Mouse (Mus musculus): ENCODE measurements around the gene Abracl. TPM values are rescaled to one million over a fixed set of nuclear protein-coding genes. Genes with fewer than 3 reads are reported as not detected.

Abracl gene
- total and polyA plus RNA-seq, 2 experiments from 2014 or later = 19.2 to 42.0 TPM

DNA sequence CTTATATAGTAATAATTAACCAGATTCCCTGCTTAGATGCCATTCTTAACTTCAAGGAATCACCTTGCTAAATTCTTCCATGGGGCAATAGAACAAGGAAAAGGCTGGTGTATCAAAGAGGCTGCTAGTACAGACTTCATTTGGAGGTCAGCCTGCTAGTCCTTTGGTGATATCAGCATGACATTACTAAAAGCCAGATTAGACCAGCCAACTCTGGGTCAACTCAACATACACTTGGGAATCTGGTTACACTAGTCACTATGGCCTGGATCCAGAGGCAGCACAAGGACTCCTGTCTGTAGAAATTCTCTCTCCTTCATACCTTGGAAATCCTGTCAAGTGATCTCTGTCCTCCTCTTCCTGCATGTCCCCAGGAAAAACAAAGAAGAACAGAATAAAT, 23.3 kb upstream of the Abracl start:
- ATAC-seq (ENCODE audit: low FRiP score) (no peak), DNase-seq (ENCODE audit: low spot score) (no peak)
- Histone ChIP-seq H3K36me3 (ENCODE audit: insufficient read depth, low read length) (no peaks in the 10 kb centered on the region), H3K9me3 (ENCODE audit: low read length) (no peaks in the 10 kb centered on the region), H3K27me3 (ENCODE audit: insufficient read depth, low read length) (no peaks in the 10 kb centered on the region), H3K4me1 (ENCODE audit: insufficient read depth, low read length) (no peaks in the 10 kb centered on the region), H3K4me2 (ENCODE audit: low read depth, low read length, poor library complexity, severe bottlenecking) (no peak overlapping the region), H3K9ac (replicated peaks; ENCODE audit: low read length, poor library complexity, severe bottlenecking) (no peak overlapping the region), H3K4me3 (ENCODE audit: low read depth, low read length) (no peak overlapping the region), H3K27ac (ENCODE audit: low read depth, low read length) (no peak overlapping the region)
- TF ChIP-seq CTCF (IDR thresholded peaks at IDR 0.05) = no peak

DNA sequence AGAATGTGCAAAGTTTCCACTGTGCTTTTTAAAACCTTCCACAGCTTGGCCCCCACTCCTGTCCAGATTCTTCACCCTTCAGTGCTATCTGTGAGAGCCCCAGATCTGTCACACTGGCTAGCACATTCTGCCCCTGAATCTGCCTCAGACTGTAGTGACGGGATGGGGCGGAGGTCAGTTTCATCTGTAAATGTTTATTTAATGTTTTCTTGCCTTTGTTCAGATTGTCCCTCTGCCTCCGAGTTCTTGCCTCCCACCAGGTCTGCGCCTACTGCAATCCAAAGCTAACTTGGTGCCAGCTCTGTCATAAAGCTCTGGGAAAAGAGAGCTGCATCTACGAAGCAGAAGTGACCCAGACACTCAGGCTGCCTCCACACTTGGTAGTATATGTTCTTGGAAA, 13.8 kb upstream of the Abracl start:
- Histone ChIP-seq H3K9ac (replicated peaks; ENCODE audit: low read length, poor library complexity, severe bottlenecking) (no peak overlapping the region), H3K4me2 (ENCODE audit: low read depth, low read length, poor library complexity, severe bottlenecking) (no peak overlapping the region), H3K27me3 (ENCODE audit: insufficient read depth, low read length) (no peaks in the 10 kb centered on the region), H3K27ac (ENCODE audit: low read depth, low read length) (no peak overlapping the region), H3K9me3 (ENCODE audit: low read length) (no peaks in the 10 kb centered on the region), H3K4me3 (ENCODE audit: low read depth, low read length) (no peak overlapping the region), H3K4me1 (ENCODE audit: insufficient read depth, low read length) (no peaks in the 10 kb centered on the region), H3K36me3 (ENCODE audit: insufficient read depth, low read length) (no peaks in the 10 kb centered on the region)
- 76% methylated on average over 5 of the region's 5 CpGs for WGBS
- no peak for TF ChIP-seq CTCF (IDR thresholded peaks at IDR 0.05)
- ATAC-seq (ENCODE audit: low FRiP score) (no peak), DNase-seq (ENCODE audit: low spot score) (no peak)

- no peaks in the 10 kb centered on the region for H3K9me3 ChIP-seq (ENCODE audit: low read length)
- no peak for TF ChIP-seq CTCF (IDR thresholded peaks at IDR 0.05)
- no peaks in the 10 kb centered on the region for H3K27me3 ChIP-seq (ENCODE audit: insufficient read depth, low read length)
- H3K4me1 ChIP-seq (ENCODE audit: insufficient read depth, low read length) = no peaks in the 10 kb centered on the region
- no peak overlapping the region for H3K27ac ChIP-seq (ENCODE audit: low read depth, low read length)
- whole genome bisulfite sequencing = 92% methylated on average over 4 of the region's 4 CpGs
- no peak overlapping the region for H3K4me2 ChIP-seq (ENCODE audit: low read depth, low read length, poor library complexity, severe bottlenecking)
- H3K4me3 ChIP-seq (ENCODE audit: low read depth, low read length) = no peak overlapping the region
- H3K36me3 ChIP-seq (ENCODE audit: insufficient read depth, low read length) = no peaks in the 10 kb centered on the region
- ATAC-seq (ENCODE audit: low FRiP score) (no peak), DNase-seq (ENCODE audit: low spot score) (no peak)
- H3K9ac ChIP-seq (replicated peaks; ENCODE audit: low read length, poor library complexity, severe bottlenecking) = no peak overlapping the region
Observed at GRCm38 (mm10) chr10:18034408-18034807, 11.3 kb upstream of the Abracl start.

DNA sequence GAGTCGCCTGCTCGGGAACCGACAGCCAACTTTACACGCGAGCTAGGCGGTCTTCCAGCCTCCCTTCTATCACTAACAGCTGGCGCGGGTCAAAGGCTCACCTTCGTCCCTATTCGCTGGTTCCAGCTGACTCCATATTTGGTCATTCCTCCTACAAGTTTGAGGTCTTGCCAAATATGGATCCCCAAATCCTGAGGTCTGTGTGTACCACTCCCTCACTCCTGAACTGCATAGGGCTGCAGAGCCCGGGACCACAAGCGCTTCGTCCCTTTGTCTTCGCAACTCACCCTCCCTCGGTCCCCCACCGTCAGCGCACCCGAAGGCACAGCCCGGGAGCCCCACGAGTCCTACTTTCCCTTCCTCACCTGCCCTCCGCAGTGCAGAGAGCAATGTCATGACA, 776 bp downstream of the Abracl start:
- H3K9ac ChIP-seq (replicated peaks; ENCODE audit: low read length, poor library complexity, severe bottlenecking) = peak overlapping the region; percentile 83
- no peaks in the 10 kb centered on the region for H3K27me3 ChIP-seq (ENCODE audit: insufficient read depth, low read length)
- peak overlapping the region; percentile 80 for H3K4me2 ChIP-seq (ENCODE audit: low read depth, low read length, poor library complexity, severe bottlenecking)
- no peak for TF ChIP-seq CTCF (IDR thresholded peaks at IDR 0.05)
- H3K4me3 ChIP-seq (ENCODE audit: low read depth, low read length) = peak overlapping the region; percentile 72
- H3K9me3 ChIP-seq (ENCODE audit: low read length) = no peaks in the 10 kb centered on the region
- DNase-seq (ENCODE audit: low spot score) = peak; percentile 83
- WGBS = under 1% methylated on average over 21 of the region's 21 CpGs
- H3K27ac ChIP-seq (ENCODE audit: low read depth, low read length) = peak overlapping the region; percentile 94
- ATAC-seq (ENCODE audit: low FRiP score) = peak; percentile 85
- H3K36me3 ChIP-seq (ENCODE audit: insufficient read depth, low read length) = no peaks in the 10 kb centered on the region
- no peaks in the 10 kb centered on the region for H3K4me1 ChIP-seq (ENCODE audit: insufficient read depth, low read length)

- Histone ChIP-seq H3K4me2 (ENCODE audit: low read depth, low read length, poor library complexity, severe bottlenecking) (peak overlapping the region; percentile 80), H3K36me3 (ENCODE audit: insufficient read depth, low read length) (0 out of 2 replicates have a peak, but pooled peaks cover 3% of the 10 kb centered on the region), H3K27ac (ENCODE audit: low read depth, low read length) (peak overlapping the region; percentile 94), H3K27me3 (ENCODE audit: insufficient read depth, low read length) (no peaks in the 10 kb centered on the region), H3K4me3 (ENCODE audit: low read depth, low read length) (peak overlapping the region; percentile 72), H3K9ac (replicated peaks; ENCODE audit: low read length, poor library complexity, severe bottlenecking) (peak overlapping the region; percentile 83), H3K9me3 (ENCODE audit: low read length) (no peaks in the 10 kb centered on the region), H3K4me1 (ENCODE audit: insufficient read depth, low read length) (no peaks in the 10 kb centered on the region)
- 29% methylated on average over 14 of the region's 14 CpGs for WGBS
- TF ChIP-seq CTCF (IDR thresholded peaks at IDR 0.05) = no peak
- DNase-seq (ENCODE audit: low spot score) (no peak), ATAC-seq (ENCODE audit: low FRiP score) (peak; percentile 14; the same call in 1 of the 2 replicates)
Observed at GRCm38 (mm10) chr10:18021576-18022311, 1.3 kb downstream of the Abracl start.

DNA sequence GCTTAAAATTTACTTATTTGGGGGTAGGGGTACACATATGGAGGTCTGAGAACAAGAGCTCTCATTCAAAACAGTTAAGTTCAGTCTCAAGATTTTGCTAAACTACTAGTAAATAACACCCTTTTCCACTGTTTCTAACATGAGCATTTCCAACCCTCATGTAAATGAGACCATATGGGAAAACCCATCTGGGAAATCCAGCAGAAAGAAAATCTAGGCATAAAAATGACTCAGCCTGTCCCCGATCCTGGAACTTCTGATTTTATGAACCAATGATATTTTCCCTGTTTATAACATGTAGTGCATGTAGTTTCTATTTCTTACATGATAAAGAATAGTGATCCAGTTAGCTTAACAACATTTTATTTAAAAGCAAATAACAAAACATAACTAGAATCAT, 2.2 kb downstream of the Abracl start:
- Histone ChIP-seq H3K27ac (ENCODE audit: low read depth, low read length) (no peak overlapping the region), H3K4me1 (ENCODE audit: insufficient read depth, low read length) (no peaks in the 10 kb centered on the region), H3K9ac (replicated peaks; ENCODE audit: low read length, poor library complexity, severe bottlenecking) (no peak overlapping the region), H3K4me2 (ENCODE audit: low read depth, low read length, poor library complexity, severe bottlenecking) (no peak overlapping the region), H3K9me3 (ENCODE audit: low read length) (no peaks in the 10 kb centered on the region), H3K27me3 (ENCODE audit: insufficient read depth, low read length) (no peaks in the 10 kb centered on the region), H3K36me3 (ENCODE audit: insufficient read depth, low read length) (0 out of 2 replicates have a peak, but pooled peaks cover 3% of the 10 kb centered on the region), H3K4me3 (ENCODE audit: low read depth, low read length) (no peak overlapping the region)
- WGBS = 61% methylated on average over 1 of the region's 1 CpGs
- ATAC-seq (ENCODE audit: low FRiP score) = no peak
- no peak for TF ChIP-seq CTCF (IDR thresholded peaks at IDR 0.05)
- DNase-seq (ENCODE audit: low spot score) = no peak
